Mouse (Mus musculus) ES-Bruce4 (cell line): ENCODE measurements around the gene Supt20.

Experiments used
- CTCF ChIP-seq: IDR thresholded peaks from one replicate; pipeline ENCODE4 v1.8.1; 2011; ENCODE audit warnings: low read depth, low read length
- EP300 ChIP-seq: IDR thresholded peaks from 2 replicates; pipeline ENCODE4 v1.6.1; 2011; ENCODE audit warnings: low read depth, low read length; ENCODE audit not compliant: insufficient read depth
- POLR2A ChIP-seq: IDR thresholded peaks from one replicate; pipeline ENCODE4 v1.8.1; 2011; ENCODE audit warnings: low read length; ENCODE audit not compliant: insufficient read depth

DNA sequence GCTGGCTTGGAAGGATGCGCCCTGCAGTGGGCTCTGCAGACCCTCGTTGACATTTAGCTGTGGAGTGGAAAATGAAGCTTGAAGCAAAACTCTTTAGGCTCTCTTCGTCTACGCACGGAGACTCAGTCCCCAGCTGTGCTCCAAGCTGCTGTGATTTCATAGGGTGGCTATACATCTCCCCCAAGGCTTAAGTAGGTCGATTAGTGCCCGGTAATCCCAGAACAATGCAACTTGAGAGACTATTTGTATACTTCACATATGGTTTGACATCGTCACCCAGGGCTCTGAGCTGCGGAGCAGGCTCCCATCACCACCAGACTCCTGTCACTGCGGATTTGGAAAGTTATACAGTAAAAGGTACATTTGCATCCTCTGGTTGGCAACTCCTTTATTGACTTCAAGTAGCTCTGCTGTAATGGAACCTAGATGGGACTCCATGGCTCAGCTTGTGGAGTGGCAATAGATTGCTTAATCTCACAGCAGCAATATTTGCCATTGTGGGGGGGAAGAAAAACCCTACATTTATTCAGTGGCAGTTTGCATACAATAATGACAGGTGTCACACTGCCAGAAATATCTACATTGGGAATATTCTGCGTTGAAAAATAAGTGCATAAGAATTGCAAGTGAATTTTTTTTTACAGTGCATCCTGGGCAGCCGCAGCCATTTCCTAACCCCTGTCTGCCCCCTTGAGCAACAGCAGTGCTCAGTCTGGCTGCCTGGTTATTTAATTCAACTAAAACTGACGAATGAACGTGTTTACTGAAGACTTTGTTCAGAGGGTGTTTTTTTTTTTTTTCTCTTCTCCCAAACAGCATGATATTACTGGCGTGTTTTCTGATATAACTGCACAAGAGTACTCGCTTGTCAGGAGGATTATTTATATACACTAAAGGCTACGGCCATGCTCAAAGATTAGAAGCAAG is 77.0 kb downstream of the Supt20 start:
- TF ChIP-seq POLR2A = no peak
- TF ChIP-seq CTCF = no peak
- no peak for TF ChIP-seq EP300
